Mouse (Mus musculus) heart, adult 9 months (tissue): ENCODE data around the gene Rnls.
A peak's percentile ranks its signal among the peaks of the same experiment; 100 is the strongest.

Experiments used
- DNase-seq, 2 experiments: peaks; one replicate each; pipeline ENCODE4 v3.0.0; 2022; ENCODE audit warnings: low spot score in 2 of 2

Rnls gene

DNA sequence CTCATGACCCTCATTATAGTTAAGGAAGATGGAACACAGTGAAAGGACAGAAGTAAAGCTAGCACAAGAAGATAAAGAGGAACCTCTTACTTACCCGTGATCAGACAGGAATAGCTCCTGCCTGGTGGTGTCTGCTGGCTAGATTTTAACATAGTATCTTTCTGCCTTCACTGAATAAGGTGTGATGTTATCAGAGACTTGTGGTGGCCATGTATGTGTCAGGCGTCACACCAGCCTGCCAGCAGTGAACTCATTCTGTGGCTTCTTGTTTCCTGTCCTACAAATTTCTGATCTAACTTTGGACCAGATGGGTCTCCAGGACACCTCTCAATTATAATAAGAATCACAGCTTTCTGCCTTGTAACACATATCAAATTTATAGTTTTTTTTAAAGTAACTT is 129.7 kb downstream of the Rnls start:
- DNase-seq, result no peak

DNA sequence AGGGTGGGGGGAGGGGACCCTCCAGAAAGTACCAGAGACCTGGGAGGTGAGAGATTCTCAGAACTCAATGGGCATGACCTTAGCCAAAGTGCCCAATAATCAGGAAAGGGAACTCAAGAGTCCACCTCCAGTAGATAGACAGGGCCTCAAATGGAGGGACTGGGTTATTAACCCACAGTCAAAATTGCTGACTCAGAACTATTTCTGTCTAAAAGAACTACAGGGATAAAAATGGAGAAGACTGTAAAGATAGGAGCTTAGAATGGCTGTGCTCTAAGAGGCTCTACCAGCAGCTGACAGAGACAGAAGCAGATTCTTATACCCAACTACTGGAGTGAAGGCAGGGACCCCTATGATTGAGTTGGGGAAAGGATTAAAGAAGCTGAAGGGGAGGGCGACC is 132.9 kb downstream of the Rnls start:
- DNase-seq, result no peak

DNA sequence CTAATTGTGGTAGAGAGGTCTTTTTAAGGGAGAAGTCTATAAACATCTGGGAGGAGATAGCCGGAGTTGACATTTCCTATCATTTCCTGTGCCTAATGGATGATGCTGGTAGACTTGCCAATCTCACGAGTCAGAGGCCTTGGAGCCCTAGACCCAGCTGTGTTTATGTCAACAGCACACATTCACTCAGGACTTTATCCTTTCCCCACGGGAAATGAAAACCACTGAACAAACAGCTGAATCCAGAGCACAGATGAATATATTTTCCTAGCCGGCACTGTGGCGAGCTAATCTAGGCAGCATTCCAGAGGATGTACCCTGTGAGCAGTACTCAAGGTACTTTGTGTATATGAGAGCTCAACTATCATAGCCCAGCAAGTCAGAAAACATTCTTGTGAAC is 138.2 kb downstream of the Rnls start:
- DNase-seq, result peak in 1 of 2 experiments; percentile 2

DNA sequence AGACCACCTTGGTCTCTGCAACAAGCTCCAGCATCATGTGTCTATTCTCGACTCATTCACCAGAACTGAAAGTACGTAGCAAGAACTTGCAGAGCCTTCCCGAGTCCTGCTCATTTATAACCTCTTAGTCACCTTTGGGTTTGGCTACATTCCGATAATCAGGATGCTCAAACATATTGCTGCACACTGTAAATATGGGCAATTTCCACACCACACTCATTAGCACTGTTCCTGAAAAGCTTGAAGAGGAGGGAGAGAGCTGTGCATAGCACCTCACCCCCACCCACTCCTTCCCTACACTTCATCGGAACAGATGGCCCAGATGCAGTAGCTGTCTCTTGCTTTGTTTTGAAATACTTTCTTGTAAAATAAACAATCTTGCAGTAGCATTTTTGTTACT is 139.9 kb downstream of the Rnls start:
- no peak for DNase-seq

DNA sequence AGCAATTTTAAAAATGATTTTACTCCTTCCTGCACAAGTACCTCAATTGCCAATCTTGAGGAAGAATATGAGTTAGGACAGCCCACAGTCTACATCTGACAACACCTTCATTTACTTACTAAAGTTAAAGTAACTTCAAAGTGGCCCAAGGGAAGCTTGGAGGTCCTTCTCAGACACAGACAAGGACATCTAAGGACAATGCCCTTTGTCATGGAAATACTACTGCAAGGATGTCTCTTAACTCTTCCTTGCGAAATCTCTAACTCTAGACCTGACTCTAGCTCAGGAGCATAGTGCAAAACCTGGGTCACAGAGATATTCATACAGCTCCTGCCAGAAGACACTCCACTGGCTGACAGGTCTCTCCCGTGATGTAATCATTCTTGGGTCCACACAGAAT is 147.9 kb downstream of the Rnls start:
- no peak for DNase-seq

DNA sequence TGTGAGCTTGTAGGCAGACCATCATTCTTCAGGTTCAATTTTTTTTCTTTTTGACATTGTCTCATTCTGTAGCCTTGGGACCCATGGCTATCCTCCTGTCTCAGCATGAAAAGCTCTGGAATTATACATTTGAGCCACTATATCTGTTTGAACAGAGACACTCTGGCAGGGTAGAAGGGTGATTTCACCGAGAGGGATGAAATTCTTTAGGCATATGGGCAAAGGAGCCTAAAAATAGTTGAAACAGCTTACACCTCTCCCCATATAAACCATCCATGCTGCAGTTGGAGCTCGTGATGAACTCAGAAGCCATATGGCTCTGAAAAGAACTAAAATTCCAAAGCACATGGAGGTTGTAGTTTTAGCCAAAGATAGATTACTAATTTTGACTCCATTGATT is 151.7 kb downstream of the Rnls start:
- DNase-seq, result no peak

DNA sequence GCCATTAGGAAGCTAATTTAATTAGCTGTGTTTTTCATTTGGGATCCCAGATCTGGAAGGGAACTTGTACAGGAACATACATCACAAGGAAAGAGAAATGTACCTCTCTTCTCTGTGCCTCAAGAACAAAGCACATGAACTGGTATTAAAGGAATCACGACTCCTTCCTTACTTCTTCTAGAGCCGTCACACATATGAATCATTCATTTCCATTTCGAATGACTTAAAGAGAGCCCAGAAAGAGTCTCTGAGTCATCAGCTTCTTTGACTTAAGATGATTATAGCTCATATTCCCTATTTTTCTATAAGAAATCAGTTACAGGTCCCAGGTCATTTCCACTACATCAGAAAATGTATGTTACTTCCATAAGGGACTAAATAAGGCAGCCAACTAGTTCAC is 159.2 kb downstream of the Rnls start:
- no peak for DNase-seq

DNA sequence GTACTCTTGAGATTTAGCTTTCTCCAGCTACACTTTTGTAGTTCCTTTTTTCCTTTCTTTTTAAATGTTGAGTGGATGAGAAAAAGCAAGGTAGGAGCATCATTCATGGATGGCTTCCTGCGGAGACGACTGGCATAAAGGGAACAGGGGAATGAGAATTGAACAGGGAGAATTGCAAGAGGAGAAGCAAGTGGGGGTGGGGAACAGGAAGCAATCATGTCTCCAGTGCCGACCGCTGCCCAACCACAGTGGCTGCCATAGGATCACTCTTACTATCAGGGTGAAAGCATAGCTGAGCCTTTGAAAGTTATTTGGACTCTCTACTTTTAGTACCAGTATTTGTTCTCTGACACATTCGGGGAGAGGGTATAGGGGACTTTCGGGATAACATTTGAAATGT is 160.8 kb downstream of the Rnls start:
- DNase-seq, result no peak

DNA sequence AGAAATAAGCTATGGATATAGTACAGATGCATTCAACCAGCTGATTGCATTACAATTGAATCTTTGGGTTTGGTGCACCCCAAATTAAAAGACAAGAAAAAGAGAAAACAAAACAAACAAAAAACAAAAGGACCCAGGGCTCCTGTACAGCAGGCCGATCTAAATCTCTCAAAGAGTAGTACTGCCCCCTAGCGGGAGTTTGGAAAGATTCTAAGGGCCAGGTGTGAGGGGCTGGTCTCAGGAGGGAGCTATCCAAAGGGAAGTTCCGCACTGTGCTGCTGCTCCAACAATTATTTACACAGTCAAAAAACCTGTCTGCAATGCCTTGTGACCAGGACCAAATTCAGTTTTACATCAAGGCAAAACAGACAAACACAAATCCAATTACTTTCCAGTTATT is 165.1 kb downstream of the Rnls start:
- peak; percentile 60 to 64 for DNase-seq

DNA sequence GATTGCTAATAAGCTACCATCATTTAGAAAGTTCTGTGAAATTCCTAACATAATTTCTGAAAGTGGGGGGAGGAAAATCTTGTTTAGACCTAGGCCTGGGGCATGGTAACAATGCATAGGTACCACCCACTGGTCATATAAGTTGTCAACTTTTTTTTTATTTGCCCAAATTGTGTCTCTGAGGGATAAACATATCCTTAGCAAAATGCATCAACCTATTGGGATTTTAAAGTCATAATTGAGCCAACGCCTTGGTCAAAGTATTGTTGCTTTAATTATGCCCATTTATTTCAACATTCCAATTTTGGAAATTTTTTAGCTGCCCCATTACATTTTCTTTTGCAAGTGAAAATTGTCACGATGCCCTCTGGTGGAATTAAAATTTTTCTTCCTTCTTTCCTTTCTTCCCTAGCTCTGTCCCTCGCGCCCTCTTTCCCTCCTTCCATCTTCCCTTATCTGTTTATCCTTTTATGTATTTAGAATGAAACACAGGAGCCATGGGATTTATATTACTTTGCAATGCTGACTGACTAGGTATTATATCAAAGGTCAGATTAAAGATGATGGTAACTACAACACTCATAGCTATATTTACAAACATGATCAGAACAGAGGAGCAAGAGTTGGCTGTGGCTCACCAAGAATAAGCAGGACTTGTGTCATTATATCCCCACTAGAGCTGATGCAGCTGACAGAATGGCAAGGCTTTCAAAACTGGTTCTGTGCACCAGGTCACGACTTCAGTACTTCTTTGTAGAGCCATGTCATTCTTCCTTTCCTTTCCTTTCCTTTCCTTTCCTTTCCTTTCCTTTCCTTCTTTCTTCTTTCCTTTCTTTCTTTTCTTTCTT is 166.0 kb downstream of the Rnls start:
- peak in 1 of 2 experiments; percentile 13 for DNase-seq

DNA sequence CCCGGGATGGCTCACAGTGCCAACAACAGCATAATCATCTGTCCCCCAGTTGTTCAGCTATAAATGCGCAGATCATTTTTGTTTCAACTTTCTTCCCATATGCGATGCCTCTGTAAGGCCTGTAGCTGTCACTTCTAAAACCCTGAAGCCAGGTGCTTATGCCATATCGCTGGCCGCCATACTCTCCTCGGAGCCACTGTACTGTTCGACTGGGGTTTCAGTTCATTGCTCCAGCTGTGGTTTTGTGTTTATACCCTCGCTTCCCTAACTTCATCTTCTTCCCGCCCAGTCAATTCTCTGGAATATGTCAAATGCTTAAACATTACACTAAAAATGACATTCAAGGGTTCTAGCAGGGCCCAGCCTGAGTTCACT is 167.1 kb downstream of the Rnls start:
- DNase-seq, result no peak

DNA sequence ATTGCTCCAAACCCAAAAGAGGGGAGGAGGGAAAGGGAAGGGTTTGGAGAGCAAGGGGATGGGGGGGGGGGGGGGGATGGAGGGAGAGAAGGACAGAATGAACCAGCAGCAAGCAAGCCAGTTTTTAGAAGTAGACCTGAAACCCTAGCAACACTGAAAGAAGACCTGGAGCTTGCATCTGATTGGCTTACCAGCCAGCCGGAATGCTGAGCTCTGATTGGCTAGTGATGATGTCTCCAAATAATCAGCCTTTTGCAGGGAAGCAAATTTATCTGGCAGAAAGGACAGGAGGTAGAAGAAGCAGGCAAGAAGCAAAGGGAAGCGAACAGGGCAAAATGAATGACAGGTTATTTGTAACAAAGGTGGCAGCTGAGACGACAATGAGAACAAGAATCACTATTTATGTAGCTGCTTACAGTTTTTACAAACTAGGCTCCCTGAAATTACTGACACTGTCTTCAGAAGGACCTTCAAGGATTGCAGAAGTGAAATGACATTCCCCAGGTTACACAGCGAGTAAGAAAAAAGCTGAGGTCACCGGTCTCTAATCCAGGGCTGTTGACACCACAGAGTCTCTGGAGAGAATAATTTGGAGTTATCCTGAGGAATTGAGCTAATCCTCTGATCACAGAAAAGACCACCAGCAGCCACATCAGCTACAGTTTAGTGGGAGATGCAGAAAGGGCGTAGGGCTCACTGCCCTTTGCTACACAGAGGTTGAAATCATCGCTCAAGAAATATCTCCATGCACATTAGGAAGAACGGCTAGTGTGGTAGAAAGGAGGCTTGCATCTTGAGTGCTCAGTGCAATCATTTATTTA is 167.7 kb downstream of the Rnls start:
- DNase-seq, result peak; percentile 44 to 65

DNA sequence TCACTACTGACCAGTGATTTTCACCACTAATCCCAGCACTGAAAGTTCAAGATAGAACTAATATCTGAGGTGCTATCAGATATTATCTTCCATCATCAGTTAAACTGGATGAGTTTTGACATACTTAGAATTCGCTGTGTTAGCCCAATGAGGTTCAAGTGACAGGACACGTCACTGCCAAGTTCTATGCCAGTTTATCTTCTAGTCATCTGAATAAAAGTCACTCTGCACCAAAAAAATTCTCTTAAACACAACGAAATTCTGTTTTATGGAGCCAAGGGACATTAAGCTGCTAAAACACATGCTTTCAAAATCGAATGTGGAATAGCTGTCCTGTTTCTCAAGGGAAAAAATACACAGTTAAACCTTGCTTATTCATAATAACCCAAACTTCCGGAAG is 168.3 kb downstream of the Rnls start:
- DNase-seq, result peak in 1 of 2 experiments; percentile 8

DNA sequence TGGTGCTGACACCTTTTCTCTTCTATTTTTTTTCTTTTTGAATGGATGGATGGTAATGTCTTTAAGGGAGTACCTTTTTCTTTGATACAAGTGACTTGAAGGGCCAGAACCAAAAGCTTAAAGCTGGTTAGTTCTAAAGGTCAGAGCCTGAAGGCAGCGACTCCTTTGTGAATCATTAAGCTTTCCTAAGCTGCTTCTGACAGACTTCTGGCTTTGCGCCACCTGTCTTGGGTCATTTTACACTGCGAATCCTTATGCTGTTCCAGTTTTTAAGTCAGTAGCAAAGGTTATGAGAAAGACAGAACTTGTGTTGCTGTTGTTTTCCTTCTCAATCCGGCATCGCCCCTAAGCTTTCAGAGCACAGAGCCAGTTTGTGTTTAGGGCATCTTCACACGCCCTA is 168.8 kb downstream of the Rnls start:
- DNase-seq, result peak; percentile 29 to 39

DNA sequence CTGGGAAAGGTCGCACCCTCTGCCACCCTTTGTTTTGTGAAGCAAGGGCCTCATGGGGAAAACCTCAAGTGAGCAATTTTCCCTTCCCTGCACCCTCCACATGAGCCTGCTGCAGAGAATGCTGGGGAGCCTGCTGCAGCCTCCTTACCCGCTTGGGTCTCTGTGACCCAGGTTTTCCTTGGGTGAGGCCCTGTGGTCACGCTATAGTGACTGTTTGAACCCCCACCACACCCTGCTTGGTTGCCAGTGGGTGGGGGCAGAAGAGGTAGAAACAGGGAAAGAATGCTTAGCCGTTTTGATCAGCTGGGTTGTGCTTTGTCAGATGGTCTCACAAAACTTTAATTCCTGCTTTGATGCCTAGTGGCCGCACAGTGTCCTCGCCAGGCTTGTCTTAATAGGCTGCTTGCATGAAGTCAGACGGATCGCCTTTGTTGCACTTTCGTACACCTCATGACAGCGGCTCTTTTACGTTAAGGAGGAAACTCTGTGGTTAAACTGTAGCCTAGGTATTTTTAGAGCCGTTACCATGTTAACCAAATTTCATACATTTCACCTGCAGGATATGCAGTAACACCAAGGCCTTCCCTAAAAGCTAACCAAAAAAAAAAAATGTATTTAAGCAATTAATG is 169.4 kb downstream of the Rnls start:
- DNase-seq, result no peak

DNA sequence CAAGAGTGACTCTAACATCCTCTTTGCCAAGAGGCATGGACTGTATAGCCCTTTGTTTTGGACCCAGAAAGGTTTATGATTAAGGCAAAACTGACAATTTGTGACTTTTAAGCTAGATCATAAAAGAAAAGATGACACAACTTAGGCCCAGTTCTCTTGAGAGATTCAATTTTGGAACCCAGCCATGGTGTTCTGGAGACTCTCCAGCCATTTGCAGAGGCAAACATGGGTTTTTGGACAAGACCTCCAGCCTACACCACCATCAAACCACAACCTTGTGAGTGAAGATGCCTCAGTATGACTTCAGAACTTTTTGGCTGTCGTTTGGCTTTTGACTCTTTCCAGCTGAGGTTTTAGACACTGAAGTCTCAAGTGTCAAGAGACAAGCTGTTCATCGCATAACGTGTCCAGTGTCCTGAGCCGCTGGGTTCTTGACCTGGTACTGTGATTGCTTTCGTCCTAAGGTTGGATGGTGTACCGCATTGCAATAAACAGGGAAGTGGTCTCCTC is 174.2 kb downstream of the Rnls start:
- DNase-seq, result peak; percentile 29 to 39

DNA sequence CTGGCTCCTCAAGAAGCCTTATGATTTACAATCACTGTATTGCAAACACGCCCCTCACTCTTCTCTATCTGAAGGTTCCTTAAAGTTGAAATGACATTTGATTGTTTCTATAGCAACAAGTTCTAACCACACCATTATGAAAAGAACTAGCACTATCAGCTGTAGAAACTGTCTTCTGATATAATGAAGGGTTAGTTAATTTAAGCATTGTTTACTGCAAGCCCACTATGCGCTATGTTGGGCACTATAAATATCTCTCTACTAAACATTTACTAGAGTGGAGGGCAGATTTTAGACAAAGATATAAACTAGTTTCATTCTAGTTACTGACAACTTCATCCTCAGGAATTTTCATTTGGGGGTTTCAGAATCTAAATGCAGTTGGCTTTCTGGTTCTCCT is 182.4 kb downstream of the Rnls start:
- DNase-seq, result no peak

DNA sequence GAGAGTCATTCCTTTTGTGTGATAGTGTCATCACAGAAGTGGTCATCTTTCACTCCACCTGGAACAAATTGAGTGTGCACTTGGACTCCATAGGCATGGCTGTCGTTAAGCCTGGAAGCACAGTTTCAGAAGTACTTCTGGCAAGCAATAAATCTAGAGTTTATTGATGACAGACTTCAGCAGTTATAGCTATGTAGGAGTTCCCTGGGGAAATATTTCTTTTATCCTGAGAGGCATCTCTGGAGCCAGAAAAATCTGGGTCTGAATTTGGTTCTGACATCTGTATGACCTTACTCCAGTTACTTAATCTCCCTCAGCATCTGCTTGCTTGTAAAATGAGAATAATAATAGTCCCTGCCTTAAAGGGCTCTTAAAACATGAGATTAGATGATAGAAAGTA is 184.1 kb downstream of the Rnls start:
- no peak for DNase-seq

DNA sequence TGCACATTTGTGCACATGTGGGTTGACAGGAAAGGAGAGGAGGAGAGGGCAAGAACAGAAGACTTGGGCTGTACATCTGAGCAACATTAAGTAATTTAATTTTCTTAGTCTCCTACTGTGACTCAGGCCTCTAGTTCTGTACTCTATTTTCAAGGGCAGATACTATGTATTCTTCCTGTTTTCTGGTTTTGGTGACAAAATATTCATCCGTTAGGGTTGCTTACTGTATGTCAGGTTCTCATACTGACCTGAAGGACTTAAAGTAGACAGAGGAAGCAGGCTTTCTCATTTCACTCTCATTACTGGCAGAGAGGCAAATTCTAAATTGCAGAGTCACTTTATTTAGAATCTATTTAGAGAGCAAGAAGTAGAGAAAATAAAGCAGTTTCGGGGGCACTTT is 186.7 kb downstream of the Rnls start:
- no peak for DNase-seq

DNA sequence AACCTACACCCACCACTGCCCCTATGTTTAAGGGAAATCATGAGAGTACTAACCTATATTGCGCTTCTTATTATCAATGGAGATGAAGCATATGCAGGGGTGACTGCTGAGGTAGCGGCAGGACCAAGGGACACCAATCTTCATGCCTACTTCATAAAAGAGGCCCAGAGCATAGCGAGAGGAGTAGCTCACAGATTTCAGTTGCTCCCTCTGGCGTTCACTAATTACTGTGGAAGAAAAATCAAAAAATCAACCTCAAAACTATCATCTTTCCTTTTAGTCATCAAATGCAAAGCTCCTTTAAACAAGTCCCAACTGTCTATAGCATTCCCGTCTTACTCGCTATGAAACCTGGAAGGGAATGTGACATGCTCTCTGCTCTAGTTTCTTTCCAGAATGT is 189.7 kb downstream of the Rnls start:
- no peak for DNase-seq

DNA sequence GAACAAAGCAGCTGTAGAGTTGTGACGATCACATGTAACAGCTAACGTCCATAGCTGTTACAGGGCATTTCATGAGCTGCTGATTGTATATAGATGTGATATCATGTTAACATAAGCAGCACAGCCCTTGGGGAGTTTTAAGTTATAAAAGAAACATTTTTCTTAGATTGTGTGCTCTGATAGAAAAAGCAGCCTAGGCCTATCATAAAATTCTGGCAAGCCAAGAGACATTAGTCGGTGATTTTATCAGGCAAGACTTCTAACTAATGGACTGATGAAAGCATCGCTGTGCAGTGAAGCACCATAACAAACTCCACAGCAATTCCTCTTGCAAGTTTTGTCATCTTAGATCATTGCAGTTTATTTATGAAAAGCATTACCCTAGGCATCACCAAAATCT is 190.9 kb downstream of the Rnls start:
- DNase-seq, result no peak

DNA sequence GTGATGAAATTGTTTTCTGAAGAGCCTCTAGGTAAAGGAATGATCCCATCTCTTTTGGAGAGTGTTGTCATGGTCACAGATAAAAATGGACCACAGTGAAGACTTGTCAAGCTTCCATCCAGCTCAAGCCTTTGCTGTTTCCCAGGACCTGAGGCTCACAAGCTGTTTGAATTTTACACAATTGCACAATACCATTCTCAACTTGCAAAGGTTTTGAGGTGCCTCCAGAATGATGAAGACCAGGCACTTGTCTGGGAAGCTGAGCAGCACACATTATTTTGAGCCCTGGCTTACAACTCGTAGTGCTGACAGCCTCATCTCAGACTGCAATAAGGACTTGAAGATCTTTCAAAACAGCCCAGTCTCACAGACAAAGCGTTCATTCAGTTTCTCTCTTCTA is 200.0 kb downstream of the Rnls start:
- DNase-seq, result peak; percentile 18 to 24
